Mouse (Mus musculus): ENCODE data around the gene Tspan15.

- TF ChIP-seq POLR2A (IDR thresholded peaks at IDR 0.05; ENCODE audit: borderline replicate concordance, low read depth, low read length) (no peak), CTCF (IDR thresholded peaks at IDR 0.05; ENCODE audit: low read depth, low read length) (no peak)
These were observed 11.3 kb upstream of the Tspan15 start for GRCm38 (mm10) chr10:62242358-62242757.

Measured in bone marrow macrophage, adult 2 months (primary cell).